Mouse (Mus musculus) gastrocnemius, adult 2 months (tissue): ENCODE results near the gene Nip7. TPM values are rescaled to one million over a fixed set of nuclear protein-coding genes. Genes with fewer than 3 reads are reported as not detected.
A peak's percentile ranks its signal among the peaks of the same experiment; 100 is the strongest.
"Not testable (repeated sequence)": the region's sequence is repeated elsewhere in the genome, so short reads cannot be mapped to it uniquely, and the experiment has no call there.

Experiments used
- DNase-seq: peaks from one replicate; pipeline ENCODE4 v3.0.0; 2022
- H3K27ac ChIP-seq: fragments of 200-600 bp; 2 replicates; pipeline ENCODE4 v1.8.1; 2022; ENCODE audit warnings: mild to moderate bottlenecking
- H3K4me3 ChIP-seq: fragments of 200-600 bp; 2 replicates; pipeline ENCODE4 v1.8.1; 2022; ENCODE audit warnings: mild to moderate bottlenecking, moderate library complexity
- CTCF ChIP-seq: fragments of 200-600 bp; IDR thresholded peaks from 2 replicates; pipeline ENCODE4 v1.8.1; 2022; ENCODE audit warnings: antibody characterized with exemption, mild to moderate bottlenecking, moderate library complexity
- intact Hi-C: fragments of 180-260 bp; cut with DNase I; formaldehyde crosslinking; loops from one replicate; pipeline ENCODE4 v1.15.1; 2025
- long read RNA-seq, 2 experiments: library from polyadenylated mRNA; stranded (forward); transcript quantifications; one replicate each; pipeline ENCODE4 v2.0.0; 2021
- total RNA-seq, 2 experiments: library from RNA; stranded (reverse); gene quantifications; 2 replicates each; pipeline ENCODE4 v1.2.3; 2021

Gene Nip7
- 10 to 100 TPM; 19.3 to 20.7 TPM for total RNA-seq
- long read RNA-seq, experiment 1, partial matches to known transcripts, result 0 of 5 reads
- long read RNA-seq, experiment 1, other reads (novel, unspliced or antisense), result 1 of 5 reads
- long read RNA-seq, experiment 2, partial matches to known transcripts, result 1 of 6 reads
- long read RNA-seq, experiment 2, other reads (novel, unspliced or antisense), result 1 of 6 reads

DNA sequence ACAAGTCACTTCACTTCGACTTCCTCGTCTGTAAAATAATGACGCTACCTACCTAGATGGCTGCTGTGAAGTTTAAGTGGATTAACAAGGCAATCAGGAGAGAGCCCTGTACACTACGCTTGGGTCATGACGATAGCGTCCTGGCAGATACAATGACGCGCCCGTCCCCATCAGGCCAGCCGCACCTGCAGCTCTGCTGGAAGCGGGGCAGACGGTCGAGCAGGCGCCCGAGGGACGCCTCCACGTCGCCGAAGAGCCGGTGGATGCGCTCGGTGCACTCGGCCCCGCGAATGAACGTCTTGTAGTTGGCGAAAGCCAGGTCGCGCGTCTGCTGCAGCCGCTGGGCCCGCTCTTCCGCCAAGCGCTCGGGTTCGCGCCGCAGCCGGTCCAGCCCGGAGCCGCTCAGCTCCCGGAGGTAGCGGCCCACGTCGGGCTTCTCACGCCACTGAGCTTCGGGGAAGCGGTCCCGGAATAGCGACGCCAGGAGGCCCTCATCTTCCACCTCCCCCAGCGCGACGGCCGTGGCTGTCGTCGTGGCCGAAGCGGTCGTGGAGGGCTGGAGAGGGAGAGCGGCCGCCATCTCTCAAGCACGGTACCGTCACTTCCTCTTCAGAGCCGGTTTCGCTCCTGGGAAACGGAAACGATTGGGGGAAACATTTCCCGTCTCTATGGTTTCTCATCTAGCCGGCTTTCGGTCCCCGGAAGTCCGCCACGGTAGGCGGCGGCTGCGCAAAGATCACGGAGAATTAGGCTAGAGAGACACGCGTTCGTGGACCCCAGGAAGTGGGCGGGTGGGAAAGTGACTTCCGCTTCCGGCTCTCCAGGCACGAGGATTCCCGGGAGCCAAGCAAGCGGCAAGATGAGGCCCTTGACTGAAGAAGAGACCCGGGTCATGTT, at the start of gene Nip7, which contains the start of gene Cog8:
Gene Nip7, plus strand, starts transcription at position 802 of the 897 bp plus-strand sequence.
Gene Cog8, minus strand, starts transcription at position 614 of the 897 bp plus-strand sequence.
- DNase-seq, result peak; percentile 98
- Histone ChIP-seq H3K27ac (peak within 1 kb of the TSS; percentile 95), H3K4me3 (peak within 1 kb of the TSS; percentile 99)
- intact Hi-C loops, result loop anchor here (1.0 kb wide), 1 partner anchor 25 kb away; the partner anchor contains the start of gene Vps4a
- TF ChIP-seq CTCF, result no peak

DNA sequence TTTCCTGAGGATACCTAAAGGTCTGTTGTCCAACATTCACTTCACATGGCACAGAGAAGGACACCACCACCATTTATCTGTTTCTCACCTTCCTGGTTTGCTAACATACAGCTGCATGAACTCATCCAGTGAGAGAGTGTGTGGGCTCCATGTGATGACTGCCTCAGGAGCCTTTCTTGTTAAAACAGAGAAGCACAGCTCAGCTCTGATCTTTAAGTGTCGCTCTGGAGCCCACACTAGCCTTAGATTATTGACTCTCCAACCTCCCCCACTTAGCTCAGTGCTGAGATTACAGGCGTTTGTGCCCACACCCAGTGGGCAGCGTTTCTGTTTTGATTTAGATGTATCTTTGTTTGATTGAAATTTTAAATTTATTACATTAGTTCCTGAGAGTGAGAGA, 48.9 kb upstream of the Nip7 start:
- intact Hi-C loops, result no loop called here
- Histone ChIP-seq H3K27ac (no peak overlapping the region), H3K4me3 (no peak overlapping the region)
- DNase-seq, result no peak
- no peak for TF ChIP-seq CTCF

DNA sequence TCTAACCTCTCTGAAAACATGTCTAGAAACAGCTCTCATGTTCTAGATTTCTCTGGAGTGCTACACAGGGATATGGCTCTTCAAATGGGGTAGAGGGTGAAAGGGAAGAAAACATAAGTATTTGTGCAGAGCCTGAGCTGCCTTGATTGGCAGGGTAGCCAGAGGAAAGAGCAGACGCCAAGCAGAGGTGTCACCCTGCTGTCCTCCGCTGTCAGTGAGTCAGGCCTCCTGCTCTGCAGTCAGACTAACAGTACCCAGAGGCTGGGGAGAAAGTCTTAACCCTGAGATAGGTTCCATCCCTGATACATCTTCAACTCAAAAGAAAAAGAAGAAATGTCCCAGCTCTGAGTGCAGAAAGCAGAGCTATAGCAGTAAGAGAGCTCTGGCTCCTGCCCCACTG, 44.0 kb upstream of the Nip7 start:
- no peak overlapping the region for H3K27ac ChIP-seq
- TF ChIP-seq CTCF, result no peak
- intact Hi-C loops, result no loop called here
- H3K4me3 ChIP-seq, result no peak overlapping the region
- DNase-seq, result no peak

DNA sequence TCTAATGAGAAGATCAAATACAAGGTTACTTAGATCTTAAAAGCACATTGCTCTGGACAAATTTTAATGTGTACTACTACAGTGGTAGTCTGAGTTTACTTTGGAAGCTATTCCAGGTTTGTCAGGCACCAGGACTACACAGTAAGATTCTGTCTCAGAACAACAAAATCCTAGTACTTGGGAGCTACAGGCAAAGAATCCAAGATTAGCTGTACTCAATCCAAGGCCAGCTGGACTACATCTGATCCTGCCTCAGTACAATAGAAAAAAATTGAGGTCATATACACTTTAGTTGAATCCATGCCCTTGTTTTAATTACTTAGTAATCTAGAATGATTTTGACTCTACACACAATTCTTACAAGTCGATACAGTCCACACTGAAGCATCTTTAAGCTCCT, 41.8 kb upstream of the Nip7 start:
- no peak for TF ChIP-seq CTCF
- Histone ChIP-seq H3K27ac (no peak overlapping the region), H3K4me3 (no peak overlapping the region)
- intact Hi-C loops, result no loop called here
- no peak for DNase-seq

DNA sequence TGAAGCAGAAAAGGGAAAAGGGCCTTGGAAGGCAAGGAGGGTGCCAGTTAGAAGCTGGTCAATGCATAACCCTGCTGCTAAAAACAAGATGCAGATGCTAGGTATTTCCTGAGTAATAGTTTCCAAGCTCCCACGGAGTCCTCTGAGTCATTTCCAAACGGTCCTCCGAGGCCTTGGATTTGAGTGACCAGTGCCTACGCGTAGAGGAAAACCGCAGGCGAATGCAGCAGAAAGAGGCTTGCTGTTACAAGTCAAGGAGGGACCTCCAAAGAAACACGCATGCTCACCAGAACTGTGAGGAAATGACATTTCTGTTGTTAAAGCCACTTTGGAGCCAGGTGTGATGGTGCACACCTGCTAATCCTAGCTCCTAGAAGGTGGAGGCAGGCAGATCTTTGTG, 33.2 kb upstream of the Nip7 start:
- Histone ChIP-seq H3K4me3 (no peak overlapping the region), H3K27ac (no peak overlapping the region)
- no peak for TF ChIP-seq CTCF
- no peak for DNase-seq
- intact Hi-C loops, result no loop called here

DNA sequence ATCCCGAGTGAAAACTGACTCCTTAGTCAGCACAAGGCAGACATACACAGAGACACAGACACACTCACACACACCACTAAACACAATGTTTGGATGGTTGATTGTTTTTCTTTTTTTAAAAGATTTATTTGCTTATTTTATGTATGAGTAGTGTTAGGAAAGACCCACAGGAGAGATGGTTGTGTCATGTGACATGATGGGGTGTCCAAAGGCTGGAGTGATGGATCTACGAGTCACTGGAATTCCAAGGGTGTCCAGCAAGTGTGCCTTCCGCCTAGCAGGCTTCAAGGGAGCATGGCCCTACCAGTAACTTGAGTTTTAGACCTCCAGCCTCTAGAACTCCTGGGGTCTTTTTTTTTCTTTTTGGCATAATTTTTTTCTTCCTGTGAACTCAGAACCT, 27.4 kb upstream of the Nip7 start:
- no peak for TF ChIP-seq CTCF

DNA sequence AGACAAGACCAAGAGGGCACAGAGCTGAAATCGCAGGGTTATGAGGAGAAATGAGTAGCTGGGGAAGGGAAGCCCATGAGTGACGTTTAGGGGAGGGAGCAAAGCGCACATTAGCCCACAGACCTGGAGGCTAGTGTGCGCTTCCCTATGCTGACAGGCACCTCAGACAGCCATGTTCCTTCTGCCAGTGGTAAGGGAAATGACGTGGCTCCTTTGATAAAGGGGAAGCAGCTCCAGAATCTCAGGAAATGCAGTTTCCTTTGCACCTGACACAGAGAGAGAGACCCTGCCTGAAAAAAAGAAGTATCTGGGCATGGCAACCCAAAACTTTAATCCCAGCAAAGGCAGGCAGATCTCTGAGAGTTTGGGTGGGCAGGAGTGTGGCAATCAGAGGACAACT, 26.6 kb upstream of the Nip7 start:
- no peak overlapping the region for H3K4me3 ChIP-seq
- no peak for TF ChIP-seq CTCF
- intact Hi-C loops, result no loop called here

More for the DNA sequence above, 27.4 kb upstream of the Nip7 start:
- no peak for DNase-seq
- intact Hi-C loops, result no loop called here
- Histone ChIP-seq H3K4me3 (no peak overlapping the region), H3K27ac (no peak overlapping the region)

DNA sequence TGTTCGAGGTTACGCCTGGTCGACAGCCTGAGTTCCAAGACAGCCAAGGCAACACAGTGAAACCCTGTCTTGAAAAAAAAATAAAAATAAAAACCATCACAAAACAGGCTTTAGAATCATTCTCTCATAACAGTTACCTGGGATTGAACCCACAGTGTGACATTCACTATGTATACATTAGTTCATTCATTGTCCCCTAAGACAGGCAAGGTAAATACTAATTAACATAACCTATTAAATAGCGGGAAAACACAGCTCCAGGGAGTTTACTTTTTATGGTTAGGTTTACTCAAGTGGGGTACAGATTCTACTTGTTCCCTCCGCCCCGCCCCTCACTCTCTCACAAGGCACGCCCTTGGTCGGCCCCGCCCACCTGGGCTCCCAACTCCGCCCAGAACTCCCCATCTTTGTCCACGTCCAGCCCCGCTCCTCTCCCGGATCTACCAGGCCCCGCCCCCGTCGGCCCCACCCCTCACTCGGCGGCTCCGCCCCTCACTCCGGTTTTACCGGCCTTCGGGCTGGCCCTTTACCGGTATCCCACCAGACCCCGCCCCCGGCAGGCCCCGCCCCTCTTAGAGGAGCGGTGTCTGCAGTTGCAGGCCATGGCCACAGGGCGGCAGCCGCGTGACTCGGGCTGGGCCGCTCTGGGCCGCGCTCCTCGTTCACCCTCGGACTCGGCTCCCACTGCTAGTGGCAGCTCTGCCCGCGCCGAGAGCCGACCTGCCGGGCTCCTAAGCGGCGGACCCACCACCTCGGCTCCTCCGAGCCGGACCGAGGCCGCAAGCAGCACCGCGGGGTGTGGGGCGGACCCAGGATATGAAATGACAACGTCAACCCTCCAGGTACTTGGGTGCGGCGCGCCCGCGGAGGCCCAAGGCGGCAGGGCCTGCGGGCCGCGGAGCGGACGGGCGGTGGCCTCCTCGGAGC, 25.8 kb upstream of the Nip7 start, which contains the start of gene Vps4a:
Gene Vps4a, plus strand, starts transcription at position 573 of the 927 bp plus-strand sequence.
- peak; percentile 98 for DNase-seq
- peak within 1 kb of the TSS; percentile 92 for H3K27ac ChIP-seq
- intact Hi-C loops, result loop anchor here (1.0 kb wide), 2 partner anchors 15 to 25 kb away; partner anchors contain the start of genes Cog8 and Nip7
- peak within 1 kb of the TSS; percentile 91 for H3K4me3 ChIP-seq
- TF ChIP-seq CTCF, result peak; percentile 97

More for the DNA sequence above, 26.6 kb upstream of the Nip7 start:
- H3K27ac ChIP-seq, result 0 out of 2 replicates have a peak overlapping the region, but pooled peaks have one; percentile 92
- DNase-seq, result no peak

DNA sequence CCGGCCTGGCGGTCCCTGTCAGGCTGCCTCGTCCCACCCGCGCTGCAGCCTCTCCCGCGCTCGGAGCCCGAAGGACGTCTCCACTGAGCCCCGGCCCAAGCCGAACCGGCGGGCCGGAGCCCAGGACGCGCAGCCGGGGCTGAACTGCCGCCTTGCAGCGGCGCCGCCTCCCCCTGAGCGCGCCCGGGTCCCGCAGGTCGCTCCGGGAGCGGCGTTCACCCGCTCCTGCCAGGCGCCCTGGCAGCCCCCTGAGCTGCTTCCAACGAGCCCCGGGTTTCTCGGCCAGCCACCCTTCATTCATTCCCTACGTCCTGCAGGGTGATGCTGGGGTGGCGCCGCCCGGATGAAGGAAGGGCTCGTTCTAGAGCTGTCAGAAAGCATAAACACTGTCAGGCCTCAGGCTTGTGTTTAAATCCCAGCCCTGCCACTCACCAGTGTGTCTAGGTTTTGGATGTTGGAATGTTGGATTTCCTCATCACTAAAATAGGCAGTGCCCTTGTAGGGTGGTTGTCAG, 25.0 kb upstream of the Nip7 start:
- Histone ChIP-seq H3K4me3 (peak overlapping the region; percentile 91), H3K27ac (peak overlapping the region; percentile 92)
- no peak for DNase-seq
- TF ChIP-seq CTCF, result no peak
- intact Hi-C loops, result loop anchor here (1.0 kb wide), 2 partner anchors 15 to 25 kb away; partner anchors contain the start of genes Cog8 and Nip7

DNA sequence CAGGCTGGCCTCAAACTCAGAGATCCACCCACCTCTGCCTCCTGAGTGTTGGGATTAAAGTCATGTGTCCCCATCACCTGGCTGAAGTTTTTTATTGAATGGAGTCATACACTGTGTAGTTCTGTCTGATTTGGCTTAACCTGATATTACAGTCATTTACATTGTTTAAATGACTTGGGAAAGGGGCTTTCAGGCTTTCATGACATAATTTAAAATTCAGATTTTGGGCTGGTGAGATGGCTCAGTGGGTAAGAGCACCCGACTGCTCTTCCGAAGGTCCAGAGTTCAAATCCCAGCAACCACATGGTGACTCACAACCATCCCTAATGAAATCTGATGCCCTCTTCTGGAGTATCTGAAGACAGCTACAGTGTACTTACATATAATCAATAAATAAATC, 23.1 kb upstream of the Nip7 start:
- H3K4me3 ChIP-seq, DNase-seq, intact Hi-C loops, H3K27ac ChIP-seq: not testable (repeated sequence)

DNA sequence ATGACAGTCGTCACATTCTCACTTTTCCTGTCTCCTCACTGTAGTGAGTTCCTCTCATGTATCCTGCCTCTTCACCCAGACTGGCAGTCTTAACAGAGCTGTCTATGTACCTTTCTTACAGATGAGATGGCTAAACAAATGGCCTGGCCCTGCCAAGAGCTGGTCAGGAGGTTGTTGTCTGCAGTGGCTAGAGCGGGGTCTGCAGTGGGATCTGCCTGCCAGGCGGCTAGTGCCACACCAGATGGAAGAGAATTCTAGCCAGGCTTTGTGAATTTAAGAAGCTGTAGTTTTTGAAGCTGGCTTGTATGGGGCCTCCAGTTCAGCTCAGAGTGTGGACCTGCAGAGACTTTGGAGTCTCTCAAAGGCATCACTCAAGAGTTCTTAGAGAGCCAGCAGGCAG, 21.0 kb upstream of the Nip7 start:
- no peak overlapping the region for H3K4me3 ChIP-seq
- intact Hi-C loops, result no loop called here
- no peak for TF ChIP-seq CTCF
- H3K27ac ChIP-seq, result no peak overlapping the region
- DNase-seq, result no peak

DNA sequence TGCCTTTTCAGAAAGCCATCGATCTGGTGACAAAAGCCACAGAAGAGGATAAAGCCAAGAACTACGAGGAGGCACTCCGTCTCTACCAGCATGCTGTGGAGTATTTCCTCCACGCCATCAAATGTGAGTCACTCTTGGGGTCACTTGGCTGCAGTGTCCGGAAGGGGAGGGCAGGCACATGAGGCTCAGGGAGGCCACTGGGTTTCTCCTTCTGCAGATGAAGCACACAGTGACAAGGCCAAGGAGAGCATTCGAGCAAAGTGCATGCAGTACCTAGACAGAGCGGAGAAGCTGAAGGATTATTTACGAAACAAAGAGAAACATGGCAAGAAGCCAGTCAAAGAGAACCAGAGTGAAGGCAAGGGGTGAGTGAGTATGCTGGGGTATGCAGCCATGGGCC, 20.1 kb upstream of the Nip7 start:
- TF ChIP-seq CTCF, result no peak
- no peak for DNase-seq
- H3K27ac ChIP-seq, result no peak overlapping the region
- intact Hi-C loops, result no loop called here
- no peak overlapping the region for H3K4me3 ChIP-seq
